Mouse (Mus musculus): ENCODE results near the gene Mettl14. TPM values are rescaled to one million over a fixed set of nuclear protein-coding genes. Genes with fewer than 3 reads are reported as not detected.

Gene Mettl14
- polyA plus RNA-seq, 1 experiment from 2014 or later, result 20.4 TPM

DNA sequence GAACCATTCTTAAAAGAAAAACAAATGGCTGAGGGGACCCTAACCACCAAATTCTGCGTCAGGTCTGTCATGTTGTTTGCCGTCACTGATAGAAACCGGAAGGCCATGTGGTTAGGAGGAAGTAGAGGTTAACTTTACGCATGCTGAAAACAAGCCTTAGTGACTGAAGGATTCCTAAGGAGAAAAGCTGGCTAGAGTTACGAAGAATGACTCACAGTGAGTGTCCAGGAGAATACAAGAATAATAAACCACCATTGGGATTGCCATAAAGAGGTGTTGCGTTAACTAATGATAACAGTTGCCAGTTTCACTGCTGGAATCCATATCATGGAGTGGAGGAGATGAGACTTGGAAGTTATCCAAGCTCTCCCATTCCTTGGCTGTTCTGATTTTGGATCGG lies 51.0 kb downstream of the Mettl14 start:
- Histone ChIP-seq H3K9me3 (ENCODE audit: control insufficient read depth, low read length) (no peaks in the 10 kb centered on the region), H3K9ac (replicated peaks; ENCODE audit: low read length) (no peak overlapping the region), H3K4me1 (ENCODE audit: control insufficient read depth, insufficient read depth, low read length) (no peaks in the 10 kb centered on the region), H3K36me3 (ENCODE audit: control insufficient read depth, insufficient read depth, low read length) (no peaks in the 10 kb centered on the region), H3K27me3 (ENCODE audit: control insufficient read depth, insufficient read depth, low read length) (no peaks in the 10 kb centered on the region), H3K4me2 (ENCODE audit: low read length) (no peak overlapping the region), H3K4me3 (replicated peaks; ENCODE audit: low read depth, low read length) (no peak overlapping the region), H3K27ac (replicated peaks; ENCODE audit: low read depth, low read length) (no peak overlapping the region)
- DNase-seq (no peak), ATAC-seq (ENCODE audit: low FRiP score, low TSS enrichment) (no peak)
- WGBS, result 93% methylated on average over 7 of the region's 7 CpGs

DNA sequence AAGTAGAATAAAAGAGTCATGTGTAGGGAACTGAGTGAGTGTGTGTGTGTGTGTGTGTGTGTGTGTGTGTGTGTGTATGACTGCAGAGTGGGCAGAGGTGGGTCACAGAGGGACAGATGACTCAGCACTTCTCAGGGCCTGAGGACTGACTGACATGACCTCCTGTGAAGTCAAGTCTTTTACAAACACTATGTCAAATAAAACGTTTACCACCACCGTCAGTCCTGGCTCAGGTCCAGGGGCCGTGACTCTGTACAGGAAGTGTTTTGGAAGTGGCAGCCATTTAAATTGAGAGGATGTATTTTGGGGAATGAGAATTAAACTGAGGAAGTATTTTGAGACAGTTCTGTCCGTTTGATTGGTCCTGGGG lies 52.9 kb downstream of the Mettl14 start:
- Histone ChIP-seq H3K4me3 (replicated peaks; ENCODE audit: low read depth, low read length) (no peak overlapping the region), H3K9ac (replicated peaks; ENCODE audit: low read length) (no peak overlapping the region), H3K9me3 (ENCODE audit: control insufficient read depth, low read length) (no peaks in the 10 kb centered on the region), H3K27ac (replicated peaks; ENCODE audit: low read depth, low read length) (no peak overlapping the region), H3K27me3 (ENCODE audit: control insufficient read depth, insufficient read depth, low read length) (no peaks in the 10 kb centered on the region), H3K4me2 (ENCODE audit: low read length) (no peak overlapping the region), H3K36me3 (ENCODE audit: control insufficient read depth, insufficient read depth, low read length) (no peaks in the 10 kb centered on the region), H3K4me1 (ENCODE audit: control insufficient read depth, insufficient read depth, low read length) (no peaks in the 10 kb centered on the region)
- WGBS, result 46% methylated on average over 4 of the region's 4 CpGs
- ATAC-seq (ENCODE audit: low FRiP score, low TSS enrichment) (no peak), DNase-seq (no peak)

DNA sequence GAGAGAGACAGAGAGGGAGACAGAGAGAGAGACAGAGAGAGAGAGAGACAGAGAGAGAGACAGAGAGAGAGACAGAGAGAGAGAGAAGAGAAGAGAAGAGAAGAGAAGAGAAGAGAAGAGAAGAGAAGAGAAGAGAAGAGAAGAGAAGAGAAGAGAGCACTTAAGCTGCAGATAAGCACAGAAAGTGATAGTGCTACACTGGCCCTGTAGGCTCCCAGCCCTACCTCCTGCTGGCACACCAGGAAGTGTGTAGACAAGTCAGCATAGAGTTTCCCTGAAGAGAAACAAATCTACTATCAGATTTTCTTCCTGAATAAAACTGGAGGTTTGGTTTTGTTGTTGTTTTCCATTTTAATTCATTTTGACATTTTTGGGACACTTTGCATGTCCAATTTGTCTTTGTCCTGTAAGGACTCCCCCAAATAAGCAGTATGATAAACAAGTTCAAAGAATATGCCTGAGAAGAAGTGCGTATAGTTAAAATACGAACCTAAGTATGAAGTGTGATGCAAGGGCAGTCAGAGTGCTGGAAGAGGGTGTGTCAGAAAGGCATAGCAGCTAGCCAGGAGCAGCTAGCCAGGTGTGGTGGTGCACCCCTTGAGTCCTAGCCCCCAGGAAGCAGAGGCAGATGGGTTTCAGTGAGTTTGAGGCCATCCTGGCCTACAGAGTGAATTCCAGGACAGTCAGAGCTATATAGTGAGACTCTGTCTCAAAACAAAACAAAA lies 53.4 kb downstream of the Mettl14 start:
- Histone ChIP-seq H3K9ac (replicated peaks; ENCODE audit: low read length) (no peak overlapping the region), H3K27ac (replicated peaks; ENCODE audit: low read depth, low read length) (no peak overlapping the region), H3K4me2 (ENCODE audit: low read length) (no peak overlapping the region), H3K4me1 (ENCODE audit: control insufficient read depth, insufficient read depth, low read length) (no peaks in the 10 kb centered on the region), H3K36me3 (ENCODE audit: control insufficient read depth, insufficient read depth, low read length) (no peaks in the 10 kb centered on the region), H3K9me3 (ENCODE audit: control insufficient read depth, low read length) (no peaks in the 10 kb centered on the region), H3K4me3 (replicated peaks; ENCODE audit: low read depth, low read length) (no peak overlapping the region), H3K27me3 (ENCODE audit: control insufficient read depth, insufficient read depth, low read length) (no peaks in the 10 kb centered on the region)
- ATAC-seq (ENCODE audit: low FRiP score, low TSS enrichment) (no peak), DNase-seq (no peak)
- WGBS, result 96% methylated on average over 2 of the region's 2 CpGs

DNA sequence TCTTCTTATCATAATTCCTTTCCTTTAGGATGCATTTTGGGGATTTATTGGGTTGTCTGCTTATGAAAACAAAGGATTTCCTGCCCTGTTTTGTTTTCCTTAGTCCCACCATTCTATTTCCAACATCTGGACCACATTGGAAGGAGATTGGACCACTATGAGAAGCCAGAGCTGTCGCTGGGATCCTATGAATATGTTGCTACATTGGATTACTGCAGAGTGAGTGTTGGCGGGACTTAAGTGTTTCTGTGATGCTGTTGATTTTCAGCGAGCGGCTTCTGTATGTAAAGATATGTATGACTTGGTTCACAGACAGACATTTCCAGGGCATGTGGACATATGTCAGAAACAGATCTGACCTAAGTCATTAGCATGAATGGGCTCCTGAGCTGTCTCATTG lies 55.7 kb downstream of the Mettl14 start:
- Histone ChIP-seq H3K9me3 (ENCODE audit: control insufficient read depth, low read length) (no peaks in the 10 kb centered on the region), H3K27me3 (ENCODE audit: control insufficient read depth, insufficient read depth, low read length) (no peaks in the 10 kb centered on the region), H3K27ac (replicated peaks; ENCODE audit: low read depth, low read length) (no peak overlapping the region), H3K36me3 (ENCODE audit: control insufficient read depth, insufficient read depth, low read length) (no peaks in the 10 kb centered on the region), H3K4me3 (replicated peaks; ENCODE audit: low read depth, low read length) (no peak overlapping the region), H3K4me1 (ENCODE audit: control insufficient read depth, insufficient read depth, low read length) (no peaks in the 10 kb centered on the region), H3K4me2 (ENCODE audit: low read length) (no peak overlapping the region), H3K9ac (replicated peaks; ENCODE audit: low read length) (no peak overlapping the region)
- no peak for ATAC-seq (ENCODE audit: low FRiP score, low TSS enrichment)
- no peak for DNase-seq
- WGBS, result 90% methylated on average over 4 of the region's 4 CpGs

DNA sequence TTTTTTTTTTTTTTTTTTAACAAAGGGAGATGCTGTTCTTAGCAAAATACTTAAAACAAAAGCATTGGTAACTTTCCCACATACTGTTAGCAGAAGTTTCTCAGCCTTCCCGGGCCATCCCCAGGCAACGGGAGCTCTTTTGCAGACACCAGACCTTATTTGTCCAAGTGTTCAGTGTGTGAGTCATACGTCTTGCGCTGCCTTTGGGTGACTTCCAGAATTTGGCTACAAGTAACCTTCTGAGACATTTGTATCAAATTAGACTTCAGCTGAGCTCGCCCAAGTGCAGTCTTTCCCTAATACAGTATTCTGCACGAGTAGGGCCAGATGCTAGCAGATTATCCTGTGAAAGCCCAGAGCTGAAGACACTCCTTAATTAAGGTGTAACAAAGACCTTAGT lies 56.7 kb downstream of the Mettl14 start:
- ATAC-seq (ENCODE audit: low FRiP score, low TSS enrichment), result no peak

DNA sequence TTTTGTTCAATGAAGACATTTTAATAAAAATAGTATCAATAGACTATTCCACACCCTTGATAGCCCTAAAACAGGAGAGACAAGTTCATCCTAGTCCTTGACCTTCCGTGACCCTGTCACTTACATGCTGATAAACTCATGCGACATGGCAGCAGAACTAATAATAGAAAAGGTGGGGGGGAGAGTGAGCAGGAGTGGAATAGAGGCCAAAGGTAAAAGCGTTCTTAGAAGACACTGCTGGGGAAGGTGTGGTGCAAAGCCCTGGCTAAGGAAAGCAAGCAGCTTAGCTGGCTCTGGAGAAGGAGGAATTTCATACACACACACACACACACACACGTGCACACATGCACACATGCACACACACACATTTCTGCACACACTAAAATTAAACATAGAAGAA lies 61.6 kb downstream of the Mettl14 start:
- Histone ChIP-seq H3K36me3 (ENCODE audit: control insufficient read depth, insufficient read depth, low read length) (no peaks in the 10 kb centered on the region), H3K4me3 (replicated peaks; ENCODE audit: low read depth, low read length) (no peak overlapping the region), H3K9me3 (ENCODE audit: control insufficient read depth, low read length) (no peaks in the 10 kb centered on the region), H3K4me1 (ENCODE audit: control insufficient read depth, insufficient read depth, low read length) (no peaks in the 10 kb centered on the region), H3K27ac (replicated peaks; ENCODE audit: low read depth, low read length) (no peak overlapping the region), H3K4me2 (ENCODE audit: low read length) (no peak overlapping the region), H3K27me3 (ENCODE audit: control insufficient read depth, insufficient read depth, low read length) (no peaks in the 10 kb centered on the region), H3K9ac (replicated peaks; ENCODE audit: low read length) (no peak overlapping the region)
- ATAC-seq (ENCODE audit: low FRiP score, low TSS enrichment) (no peak), DNase-seq (no peak)
- 76% methylated on average over 4 of the region's 4 CpGs for WGBS

More for the DNA sequence above, 56.7 kb downstream of the Mettl14 start:
- Histone ChIP-seq H3K27me3 (ENCODE audit: control insufficient read depth, insufficient read depth, low read length) (no peaks in the 10 kb centered on the region), H3K4me1 (ENCODE audit: control insufficient read depth, insufficient read depth, low read length) (no peaks in the 10 kb centered on the region), H3K9me3 (ENCODE audit: control insufficient read depth, low read length) (no peaks in the 10 kb centered on the region), H3K27ac (replicated peaks; ENCODE audit: low read depth, low read length) (no peak overlapping the region), H3K4me2 (ENCODE audit: low read length) (no peak overlapping the region), H3K36me3 (ENCODE audit: control insufficient read depth, insufficient read depth, low read length) (no peaks in the 10 kb centered on the region), H3K4me3 (replicated peaks; ENCODE audit: low read depth, low read length) (no peak overlapping the region), H3K9ac (replicated peaks; ENCODE audit: low read length) (no peak overlapping the region)
- peak; percentile 39 for DNase-seq
- WGBS, result 67% methylated on average over 6 of the region's 6 CpGs

DNA sequence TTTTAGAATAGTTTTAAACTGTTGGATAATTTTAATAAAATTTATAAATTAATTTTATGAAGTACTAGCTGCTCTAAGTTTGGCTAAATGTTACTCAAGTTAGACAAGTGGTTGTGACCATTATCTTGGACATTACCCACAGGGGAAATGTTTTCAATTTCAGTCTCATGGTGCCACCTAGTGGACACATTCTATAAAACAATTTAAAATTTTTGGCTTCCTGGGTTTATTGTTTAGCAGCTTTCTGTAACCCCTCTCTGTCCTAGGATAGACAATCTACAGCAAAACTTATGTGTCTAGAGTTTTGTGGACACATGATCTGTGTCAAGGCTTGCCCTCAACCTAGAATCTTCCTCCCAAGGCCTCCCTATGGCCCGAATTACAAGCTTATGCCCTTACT lies 63.8 kb downstream of the Mettl14 start:
- Histone ChIP-seq H3K9me3 (ENCODE audit: control insufficient read depth, low read length) (no peaks in the 10 kb centered on the region), H3K27ac (replicated peaks; ENCODE audit: low read depth, low read length) (no peak overlapping the region), H3K9ac (replicated peaks; ENCODE audit: low read length) (no peak overlapping the region), H3K4me1 (ENCODE audit: control insufficient read depth, insufficient read depth, low read length) (no peaks in the 10 kb centered on the region), H3K4me2 (ENCODE audit: low read length) (no peak overlapping the region), H3K4me3 (replicated peaks; ENCODE audit: low read depth, low read length) (no peak overlapping the region), H3K36me3 (ENCODE audit: control insufficient read depth, insufficient read depth, low read length) (no peaks in the 10 kb centered on the region), H3K27me3 (ENCODE audit: control insufficient read depth, insufficient read depth, low read length) (no peaks in the 10 kb centered on the region)
- DNase-seq (peak; percentile 87), ATAC-seq (ENCODE audit: low FRiP score, low TSS enrichment) (peak; percentile 59)
- 21% methylated on average over 1 of the region's 1 CpGs for WGBS

DNA sequence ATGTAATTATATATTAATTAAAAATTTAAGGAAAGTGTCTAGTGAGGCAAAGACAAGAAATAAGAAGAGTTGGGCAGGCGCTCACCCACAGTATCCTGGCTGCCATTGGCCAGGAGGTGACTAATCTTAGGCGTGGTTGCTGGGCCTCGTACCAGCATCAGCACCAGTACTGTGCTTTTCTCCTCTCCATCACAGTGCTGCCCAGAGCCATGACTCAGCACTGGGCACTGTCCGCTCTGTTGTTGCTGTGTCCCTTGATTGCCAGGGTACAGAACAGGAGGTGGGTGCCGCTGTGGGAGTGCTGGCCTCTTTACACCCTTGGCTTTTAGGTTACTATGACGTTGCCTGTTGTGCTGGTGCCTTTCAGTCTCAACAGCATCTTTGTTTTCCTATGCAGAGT lies 64.3 kb downstream of the Mettl14 start:
- no peak overlapping the region for H3K27ac ChIP-seq (replicated peaks; ENCODE audit: low read depth, low read length)
- no peaks in the 10 kb centered on the region for H3K27me3 ChIP-seq (ENCODE audit: control insufficient read depth, insufficient read depth, low read length)
- DNase-seq (no peak), ATAC-seq (ENCODE audit: low FRiP score, low TSS enrichment) (peak; percentile 64; the same call in 1 of the 2 replicates)
- H3K4me3 ChIP-seq (replicated peaks; ENCODE audit: low read depth, low read length), result no peak overlapping the region
- H3K4me1 ChIP-seq (ENCODE audit: control insufficient read depth, insufficient read depth, low read length), result no peaks in the 10 kb centered on the region
- H3K9ac ChIP-seq (replicated peaks; ENCODE audit: low read length), result no peak overlapping the region
- no peaks in the 10 kb centered on the region for H3K36me3 ChIP-seq (ENCODE audit: control insufficient read depth, insufficient read depth, low read length)
- 83% methylated on average over 6 of the region's 6 CpGs for WGBS
- no peak overlapping the region for H3K4me2 ChIP-seq (ENCODE audit: low read length)
- no peaks in the 10 kb centered on the region for H3K9me3 ChIP-seq (ENCODE audit: control insufficient read depth, low read length)

DNA sequence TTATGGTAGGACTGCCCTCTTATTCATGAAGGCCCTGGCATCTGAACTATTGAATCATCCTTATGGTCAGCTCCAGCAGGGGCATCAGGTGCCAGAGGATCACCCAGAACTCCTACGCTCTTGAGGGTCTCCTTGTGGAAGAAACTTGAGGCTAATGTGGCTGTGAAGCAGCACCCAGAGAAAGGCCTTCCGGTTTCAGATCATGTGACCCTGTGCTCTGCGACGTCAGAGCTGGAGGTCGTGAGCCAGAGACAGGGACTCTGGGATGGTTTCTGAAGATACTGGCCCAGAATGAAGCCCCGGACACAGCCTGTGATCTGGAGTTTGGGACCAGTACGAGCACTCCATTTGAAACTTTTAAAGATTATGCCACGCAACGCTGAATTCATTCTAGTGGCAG lies 65.6 kb downstream of the Mettl14 start:
- no peak for DNase-seq
- H3K4me2 ChIP-seq (ENCODE audit: low read length), result no peak overlapping the region
- ATAC-seq (ENCODE audit: low FRiP score, low TSS enrichment), result no peak

More for the DNA sequence above, 65.6 kb downstream of the Mettl14 start:
- H3K27me3 ChIP-seq (ENCODE audit: control insufficient read depth, insufficient read depth, low read length), result no peaks in the 10 kb centered on the region
- no peaks in the 10 kb centered on the region for H3K36me3 ChIP-seq (ENCODE audit: control insufficient read depth, insufficient read depth, low read length)
- H3K4me3 ChIP-seq (replicated peaks; ENCODE audit: low read depth, low read length), result no peak overlapping the region
- H3K9ac ChIP-seq (replicated peaks; ENCODE audit: low read length), result no peak overlapping the region
- H3K27ac ChIP-seq (replicated peaks; ENCODE audit: low read depth, low read length), result no peak overlapping the region
- H3K4me1 ChIP-seq (ENCODE audit: control insufficient read depth, insufficient read depth, low read length), result no peaks in the 10 kb centered on the region
- WGBS, result 80% methylated on average over 9 of the region's 9 CpGs
- H3K9me3 ChIP-seq (ENCODE audit: control insufficient read depth, low read length), result no peaks in the 10 kb centered on the region

Data from midbrain, embryonic 14.5 days (tissue).